Mouse (Mus musculus) testis, adult 10 weeks (tissue): ENCODE measurements around the gene Mcoln3. TPM values are rescaled to one million over a fixed set of nuclear protein-coding genes. Genes with fewer than 3 reads are reported as not detected.

Experiments
- polyA plus RNA-seq: library from polyadenylated mRNA; stranded (reverse); fragments of 350-450 nt; fragmentation: Illumina TruSeq; extraction: RNeasy Lipid Tissue Mini Kit (QIAGEN cat#74804); gene quantifications from one replicate; pipeline ENCODE4 v1.2.3, GENCODE M21; 2014; ENCODE audit warnings: low read depth, low replicate concordance

The Mcoln3 gene
- 0.08 TPM for polyA plus RNA-seq

DNA sequence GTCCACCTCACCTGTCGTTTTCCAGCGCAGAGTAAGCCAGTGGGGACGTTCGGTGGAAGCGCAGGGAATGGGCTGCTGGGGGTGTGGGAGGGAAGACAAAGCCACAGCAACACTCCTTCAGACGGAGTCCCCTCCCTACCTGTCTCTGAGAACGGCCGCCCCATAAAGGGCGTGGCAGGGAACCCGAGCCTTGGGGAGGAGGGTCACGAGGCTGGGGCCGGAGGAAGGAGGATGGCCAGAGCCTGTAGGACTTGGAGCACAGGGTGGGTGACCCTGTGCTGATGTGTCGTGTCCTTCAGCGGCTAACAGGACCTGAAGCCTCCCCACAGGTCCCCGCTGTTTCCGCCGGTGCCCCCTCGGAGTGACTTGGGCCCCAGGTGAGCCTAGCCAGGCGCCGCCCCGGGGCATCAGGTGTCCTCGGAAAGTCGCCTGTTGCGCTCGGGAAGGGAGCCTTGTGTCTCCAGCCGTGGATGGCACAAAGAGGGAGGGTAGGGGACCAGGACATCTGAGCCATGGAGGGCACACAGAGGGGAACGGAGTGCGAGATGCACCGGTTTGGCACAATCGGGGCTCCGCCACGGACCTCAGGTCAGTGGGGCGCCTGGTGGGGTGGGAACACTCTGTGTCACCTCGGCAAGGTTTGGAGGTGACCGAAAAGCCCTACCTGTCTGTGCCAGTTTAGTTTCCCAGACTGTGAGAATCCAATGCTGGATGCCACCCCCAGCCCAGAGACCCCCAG lies at the start of gene Mcoln3:
Mcoln3 (plus strand) TSS at position 193 of the 739 bp plus-strand sequence.

DNA sequence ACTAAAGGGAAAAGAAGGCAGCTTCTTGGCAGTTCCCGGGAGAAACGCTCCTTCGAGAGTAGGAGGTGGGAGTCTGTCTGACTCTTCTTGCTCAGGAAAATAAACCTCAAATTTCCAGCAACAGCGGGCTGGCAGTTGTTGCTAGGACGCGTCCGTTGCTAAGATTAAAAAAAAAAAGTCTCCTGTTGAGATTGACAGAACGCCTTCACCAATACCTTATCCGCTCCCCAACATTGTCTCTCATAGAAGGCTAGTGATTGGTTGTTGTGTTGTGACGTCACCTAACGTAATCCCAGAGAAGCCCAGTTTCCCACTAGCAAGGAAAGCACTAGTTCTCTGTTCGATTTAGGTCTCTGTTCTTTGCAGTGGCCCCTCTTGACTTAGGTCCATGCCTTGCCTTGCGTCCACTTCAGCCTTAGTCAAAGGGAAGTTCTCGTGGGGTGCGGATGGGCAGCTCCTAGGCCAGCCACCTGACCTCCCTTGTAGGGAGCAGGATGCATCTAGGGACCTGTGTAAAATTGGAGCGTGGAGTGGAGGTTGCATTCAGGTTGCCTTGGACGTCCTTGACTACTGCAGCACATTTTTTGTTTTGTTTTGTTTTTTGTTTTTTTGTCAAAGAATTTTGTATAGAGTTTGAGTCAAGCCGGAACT lies 9.2 kb upstream of the Mcoln3 start, which contains the start of gene Wdr63:
Wdr63 (minus strand) TSS at position 210 of the 651 bp plus-strand sequence.

DNA sequence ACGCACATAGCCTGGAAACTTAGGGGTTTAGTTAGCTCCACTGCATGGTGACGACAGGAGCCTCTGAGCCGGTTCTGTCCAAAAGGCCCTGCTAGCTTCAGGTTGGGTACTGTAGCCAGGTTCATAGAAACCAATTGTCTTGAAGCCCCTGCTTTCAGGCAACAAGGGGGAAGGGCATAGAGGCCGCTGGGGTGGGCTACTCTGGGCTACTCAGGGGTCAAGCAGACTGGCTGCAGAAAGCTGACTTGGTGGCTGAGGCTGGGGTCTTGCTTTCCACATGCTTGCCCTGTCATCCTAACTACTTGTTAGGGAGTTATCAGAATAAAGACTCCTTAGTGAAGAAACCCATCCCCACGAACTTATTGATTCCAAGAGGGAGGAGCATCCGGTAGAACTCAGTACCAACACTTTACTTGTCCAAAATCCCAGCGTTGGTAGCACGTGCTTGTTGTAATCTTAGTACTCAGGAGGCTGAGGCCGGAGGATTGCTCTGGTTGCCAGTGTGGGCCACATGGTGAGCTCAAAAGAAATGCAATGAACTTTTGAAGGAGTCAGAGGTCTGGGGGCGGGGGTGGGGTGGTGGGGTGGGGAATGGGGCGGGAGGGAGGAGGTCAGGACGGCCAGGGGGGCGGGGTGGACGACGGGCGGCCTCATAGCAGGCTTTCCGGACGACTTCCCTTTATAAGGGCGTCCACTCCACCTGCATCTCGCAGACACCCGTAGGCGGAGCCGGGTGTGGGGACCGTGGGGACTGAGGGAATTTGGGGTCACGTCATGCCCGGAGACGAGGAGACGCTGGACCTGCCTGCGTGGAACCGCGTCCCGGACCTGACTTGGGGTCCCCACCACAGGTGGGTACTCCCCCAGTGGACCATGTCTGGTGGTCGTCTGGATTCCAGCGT lies 32.2 kb downstream of the Mcoln3 start, which contains the start of gene Mcoln2:
Mcoln2 (plus strand) TSS at position 678 of the 902 bp plus-strand sequence.

Other genes starting within 250 kb of the Mcoln3 start
- 5.6 TPM for gene Bcl10, start 194.6 kb upstream of the Mcoln3 start, polyA plus RNA-seq
- gene 2410004B18Rik, start 179.4 kb upstream of the Mcoln3 start, polyA plus RNA-seq, result 66.2 TPM
- gene Syde2, start 129.6 kb upstream of the Mcoln3 start, polyA plus RNA-seq, result 1.1 TPM
- 108 TPM for gene Wdr63, start 9.3 kb upstream of the Mcoln3 start, polyA plus RNA-seq
- 0.73 TPM for gene Mcoln2, start 32.4 kb downstream of the Mcoln3 start, polyA plus RNA-seq
- gene Lpar3, start 103.5 kb downstream of the Mcoln3 start, polyA plus RNA-seq, result 21.9 TPM